Mouse (Mus musculus) macrophage (primary cell): ENCODE results near the gene Elovl2. TPM values are rescaled to one million over a fixed set of nuclear protein-coding genes. Genes with fewer than 3 reads are reported as not detected.
"Not testable (repeated sequence)": the region's sequence is repeated elsewhere in the genome, so short reads cannot be mapped to it uniquely, and the experiment has no call there.

Experiments
- H3K27ac ChIP-seq: fragments of 350-480 bp; formaldehyde crosslinking; 2 replicates; pipeline ENCODE4 v1.9.0; 2021
- H3K36me3 ChIP-seq: fragments of 350-480 bp; formaldehyde crosslinking; 2 replicates; pipeline ENCODE4 v1.9.0; 2021; ENCODE audit errors: inconsistent target
- H3K4me3 ChIP-seq: fragments of 350-480 bp; formaldehyde crosslinking; 2 replicates; pipeline ENCODE4 v1.9.0; 2021; ENCODE audit errors: inconsistent target
- H3K79me2 ChIP-seq: fragments of 350-480 bp; formaldehyde crosslinking; 2 replicates; pipeline ENCODE4 v1.9.0; 2021; ENCODE audit errors: inconsistent target
- WGBS: methylation state at CpG from one replicate; pipeline ENCODE4 v1.1.7; 2026; ENCODE audit warnings: inconsistent platforms; ENCODE audit not compliant: missing documents; 5-methylcytosine and 5-hydroxymethylcytosine counted together
- polyA plus RNA-seq: library from polyadenylated mRNA; stranded (reverse); fragments of 250-400 nt; gene quantifications from 3 replicates; pipeline ENCODE4 v1.2.4, GENCODE M21; 2018; ENCODE audit warnings: inconsistent platforms

The Elovl2 gene
- polyA plus RNA-seq, 1 experiment from 2014 or later = 0.03 TPM

GRCm38 (mm10) chr13:41219056-41219455, 1.1 kb downstream of the Elovl2 start:
- no peaks in the 10 kb centered on the region for H3K79me2 ChIP-seq
- no peak overlapping the region for H3K27ac ChIP-seq
- H3K36me3 ChIP-seq = no peaks in the 10 kb centered on the region
- no peak overlapping the region for H3K4me3 ChIP-seq
- WGBS = 38% methylated on average over 1 of the region's 1 CpGs

GRCm38 (mm10) chr13:41216236-41216635, 4.0 kb downstream of the Elovl2 start:
- H3K36me3 ChIP-seq = no peaks in the 10 kb centered on the region
- H3K79me2 ChIP-seq = no peaks in the 10 kb centered on the region
- no peak overlapping the region for H3K4me3 ChIP-seq
- WGBS = 81% methylated on average over 3 of the region's 3 CpGs
- H3K27ac ChIP-seq = no peak overlapping the region

GRCm38 (mm10) chr13:41215669-41216068, 4.5 kb downstream of the Elovl2 start:
- no peaks in the 10 kb centered on the region for H3K36me3 ChIP-seq
- no peak overlapping the region for H3K27ac ChIP-seq
- 85% methylated on average over 6 of the region's 6 CpGs for WGBS
- no peak overlapping the region for H3K4me3 ChIP-seq
- no peaks in the 10 kb centered on the region for H3K79me2 ChIP-seq

GRCm38 (mm10) chr13:41212558-41213322, 7.5 kb downstream of the Elovl2 start:
- Histone ChIP-seq H3K79me2 (no peaks in the 10 kb centered on the region), H3K27ac (no peak overlapping the region)

GRCm38 (mm10) chr13:41211276-41211675, 8.9 kb downstream of the Elovl2 start:
- H3K79me2 ChIP-seq = no peaks in the 10 kb centered on the region
- H3K4me3 ChIP-seq = no peak overlapping the region
- 92% methylated on average over 4 of the region's 4 CpGs for WGBS
- no peak overlapping the region for H3K27ac ChIP-seq
- H3K36me3 ChIP-seq = no peaks in the 10 kb centered on the region

More at GRCm38 (mm10) chr13:41212558-41213322, 7.5 kb downstream of the Elovl2 start:
- Histone ChIP-seq H3K36me3 (no peaks in the 10 kb centered on the region), H3K4me3 (no peak overlapping the region)
- 91% methylated on average over 6 of the region's 6 CpGs for WGBS

GRCm38 (mm10) chr13:41206241-41206640, 14.0 kb downstream of the Elovl2 start:
- H3K4me3 ChIP-seq = no peak overlapping the region
- no peaks in the 10 kb centered on the region for H3K36me3 ChIP-seq
- WGBS = 98% methylated on average over 5 of the region's 5 CpGs
- H3K27ac ChIP-seq = no peak overlapping the region
- H3K79me2 ChIP-seq = no peaks in the 10 kb centered on the region

- H3K27ac ChIP-seq, H3K36me3 ChIP-seq, H3K4me3 ChIP-seq, H3K79me2 ChIP-seq: not testable (repeated sequence)
These were observed 14.6 kb downstream of the Elovl2 start for GRCm38 (mm10) chr13:41205568-41205967.

GRCm38 (mm10) chr13:41203691-41204090, 16.5 kb downstream of the Elovl2 start:
- no peaks in the 10 kb centered on the region for H3K79me2 ChIP-seq
- H3K4me3 ChIP-seq = no peak overlapping the region
- 97% methylated on average over 9 of the region's 9 CpGs for WGBS
- H3K27ac ChIP-seq = no peak overlapping the region
- H3K36me3 ChIP-seq = no peaks in the 10 kb centered on the region

- WGBS = 54% methylated on average over 7 of the region's 7 CpGs
- Histone ChIP-seq H3K4me3 (no peak overlapping the region), H3K79me2 (no peaks in the 10 kb centered on the region), H3K27ac (no peak overlapping the region), H3K36me3 (no peaks in the 10 kb centered on the region)
These were observed 16.9 kb downstream of the Elovl2 start for GRCm38 (mm10) chr13:41203289-41203688.

- no peaks in the 10 kb centered on the region for H3K36me3 ChIP-seq
- no peak overlapping the region for H3K27ac ChIP-seq
- WGBS = 90% methylated on average over 2 of the region's 2 CpGs
- no peak overlapping the region for H3K4me3 ChIP-seq
- no peaks in the 10 kb centered on the region for H3K79me2 ChIP-seq
These were observed 19.3 kb downstream of the Elovl2 start for GRCm38 (mm10) chr13:41200861-41201260.

GRCm38 (mm10) chr13:41195640-41196333, 24.4 kb downstream of the Elovl2 start:
- Histone ChIP-seq H3K79me2 (no peaks in the 10 kb centered on the region), H3K4me3 (no peak overlapping the region), H3K27ac (no peak overlapping the region), H3K36me3 (no peaks in the 10 kb centered on the region)
- 83% methylated on average over 3 of the region's 3 CpGs for WGBS

GRCm38 (mm10) chr13:41187886-41188285, 32.3 kb downstream of the Elovl2 start:
- Histone ChIP-seq H3K27ac (no peak overlapping the region), H3K4me3 (no peak overlapping the region), H3K36me3 (no peaks in the 10 kb centered on the region), H3K79me2 (no peaks in the 10 kb centered on the region)
- 92% methylated on average over 6 of the region's 6 CpGs for WGBS

- Histone ChIP-seq H3K4me3 (no peak overlapping the region), H3K79me2 (no peaks in the 10 kb centered on the region), H3K36me3 (no peaks in the 10 kb centered on the region), H3K27ac (no peak overlapping the region)
- WGBS = 82% methylated on average over 5 of the region's 5 CpGs
These were observed 61.8 kb downstream of the Elovl2 start for GRCm38 (mm10) chr13:41158426-41158825.

GRCm38 (mm10) chr13:41153146-41153545, 67.1 kb downstream of the Elovl2 start:
- Histone ChIP-seq H3K27ac (no peak overlapping the region), H3K79me2 (no peaks in the 10 kb centered on the region), H3K36me3 (no peaks in the 10 kb centered on the region), H3K4me3 (no peak overlapping the region)
- 81% methylated on average over 11 of the region's 11 CpGs for WGBS

- Histone ChIP-seq H3K36me3 (no peaks in the 10 kb centered on the region), H3K4me3 (no peak overlapping the region), H3K79me2 (no peaks in the 10 kb centered on the region), H3K27ac (no peak overlapping the region)
- 73% methylated on average over 10 of the region's 10 CpGs for WGBS
These were observed 73.9 kb downstream of the Elovl2 start for GRCm38 (mm10) chr13:41146271-41146670.
